Mouse (Mus musculus) c-Kit-negative CD71-positive TER-119-positive erythroid progenitor cells, embryonic 14.5 days (primary cell): Measurements from ENCODE around the gene Retreg3.

Experiments
- DNase-seq: peaks from one replicate; pipeline ENCODE4 v3.0.0-alpha.2; 2013; ENCODE audit warnings: low read depth, low spot score

Gene Retreg3

GRCm38 (mm10) chr11:101119131-101119760 is 447 bp downstream of the Retreg3 start:
- DNase-seq, result no peak

- no peak for DNase-seq
Observed at GRCm38 (mm10) chr11:101118105-101118504, 1.6 kb downstream of the Retreg3 start.

GRCm38 (mm10) chr11:101115564-101115963 is 4.1 kb downstream of the Retreg3 start:
- no peak for DNase-seq

GRCm38 (mm10) chr11:101112186-101112585 is 7.5 kb downstream of the Retreg3 start:
- DNase-seq, result no peak

GRCm38 (mm10) chr11:101111178-101111577 is 8.5 kb downstream of the Retreg3 start:
- DNase-seq, result no peak

GRCm38 (mm10) chr11:101110708-101111107 is 9.0 kb downstream of the Retreg3 start:
- DNase-seq, result no peak

GRCm38 (mm10) chr11:101109351-101109750 is 10.3 kb downstream of the Retreg3 start:
- DNase-seq, result no peak

GRCm38 (mm10) chr11:101103011-101103410 is 16.7 kb downstream of the Retreg3 start:
- DNase-seq, result no peak

GRCm38 (mm10) chr11:101098231-101098630 is 21.5 kb downstream of the Retreg3 start:
- no peak for DNase-seq

- DNase-seq, result peak; percentile 92
Observed at GRCm38 (mm10) chr11:101095314-101096024, 24.2 kb downstream of the Retreg3 start, which contains the start of gene Psmc3ip. Gene Psmc3ip, minus strand, starts transcription at chr11:101095436.

- no peak for DNase-seq
Observed at GRCm38 (mm10) chr11:101094930-101095313, 24.8 kb downstream of the Retreg3 start.

GRCm38 (mm10) chr11:101089931-101090330 is 29.8 kb downstream of the Retreg3 start:
- no peak for DNase-seq

- DNase-seq, result no peak
Observed at GRCm38 (mm10) chr11:101087682-101088055, 32.0 kb downstream of the Retreg3 start.

- DNase-seq, result peak; percentile 80
Observed at GRCm38 (mm10) chr11:101086756-101087681, 32.7 kb downstream of the Retreg3 start, which contains the start of gene Mlx. Gene Mlx, plus strand, starts transcription at chr11:101087277.

- DNase-seq, result no peak
Observed at GRCm38 (mm10) chr11:101086323-101086674, 33.4 kb downstream of the Retreg3 start.

- DNase-seq, result no peak
Observed at GRCm38 (mm10) chr11:101085617-101086322, 33.9 kb downstream of the Retreg3 start.

- DNase-seq, result no peak
Observed at GRCm38 (mm10) chr11:101084811-101085210, 34.9 kb downstream of the Retreg3 start.

- DNase-seq, result no peak
Observed at GRCm38 (mm10) chr11:101084246-101084645, 35.4 kb downstream of the Retreg3 start.

GRCm38 (mm10) chr11:101083083-101083697 is 36.5 kb downstream of the Retreg3 start:
- DNase-seq, result no peak

GRCm38 (mm10) chr11:101082208-101083082 is 37.2 kb downstream of the Retreg3 start, which contains the start of gene Coasy:
Gene Coasy, plus strand, starts transcription at chr11:101082565.
- peak; percentile 69 for DNase-seq
